ENCODE assay signal across 28 mouse cellular contexts in the genomic region with DNA sequence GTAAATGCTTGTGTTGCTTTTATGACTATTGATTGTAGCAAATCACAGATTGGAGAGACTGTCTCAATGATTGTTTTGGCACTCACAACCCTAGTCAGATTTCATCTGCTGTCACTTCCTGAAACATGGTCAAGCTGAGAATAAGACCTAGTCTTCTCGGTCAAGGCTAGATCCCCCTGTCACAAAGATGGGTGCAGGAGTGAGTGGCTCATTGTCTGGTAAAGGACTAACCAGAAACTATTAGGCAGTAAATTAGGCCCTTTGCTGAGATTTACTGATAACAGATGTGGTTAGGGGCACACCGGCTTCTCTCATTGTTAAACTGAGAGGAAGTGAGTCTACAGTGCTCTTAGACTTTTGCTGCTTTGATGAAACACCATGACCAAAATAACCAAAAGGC.
"Had no signal": no experiment of that assay in that cellular context is flagged by ENCODE, and none has a peak within 500 bp of the region (broad histone marks: within the 10 kb centered on the region; RNA-seq: fewer than 3 reads in every experiment).

No protein-coding gene starts in this region.

- DNase-seq: left cerebral cortex, postnatal 4 days; liver; liver, embryonic 13.5 days; liver, postnatal 0 days; lung, adult 18-20 months; lung, adult 2 months; lung, embryonic 14.5 days; lung, postnatal 10 days; lung, postnatal 14 days; lung, postnatal 36 days; lung, postnatal 4 days; midbrain, embryonic 14.5 days had no signal

- H3K9me3 ChIP-seq: limb, embryonic 10.5 days; limb, embryonic 12.5 days; limb, embryonic 13.5 days; limb, embryonic 15.5 days; liver, embryonic 12.5 days; liver, embryonic 13.5 days; liver, embryonic 15.5 days; lung, embryonic 15.5 days; megakaryocyte, embryonic 14.5 days; midbrain, embryonic 10.5 days; midbrain, embryonic 12.5 days; midbrain, embryonic 13.5 days; midbrain, embryonic 15.5 days; neural tube, embryonic 12.5 days had no signal

- H3K4me1 ChIP-seq: limb, embryonic 12.5 days; limb, embryonic 13.5 days; limb, embryonic 15.5 days; liver, embryonic 12.5 days; liver, embryonic 13.5 days; liver, embryonic 15.5 days; lung, embryonic 15.5 days; megakaryocyte, embryonic 14.5 days; neural tube, embryonic 12.5 days had no signal

- H3K36me3 ChIP-seq: limb, embryonic 10.5 days; limb, embryonic 12.5 days; limb, embryonic 13.5 days; limb, embryonic 15.5 days; liver, embryonic 12.5 days; liver, embryonic 13.5 days; liver, embryonic 15.5 days; lung, embryonic 15.5 days; midbrain, embryonic 10.5 days; midbrain, embryonic 12.5 days; midbrain, embryonic 13.5 days; midbrain, embryonic 15.5 days; neural tube, embryonic 12.5 days had no signal

- H3K4me3 ChIP-seq: limb, embryonic 10.5 days; limb, embryonic 12.5 days; limb, embryonic 13.5 days; limb, embryonic 15.5 days; liver, embryonic 12.5 days; liver, embryonic 13.5 days; liver, embryonic 15.5 days; lung, embryonic 15.5 days; megakaryocyte, embryonic 14.5 days; midbrain, embryonic 10.5 days; midbrain, embryonic 12.5 days; midbrain, embryonic 13.5 days; midbrain, embryonic 15.5 days; myocyte; neural tube, embryonic 12.5 days had no signal

- H3K27me3 ChIP-seq: limb, embryonic 12.5 days; limb, embryonic 13.5 days; limb, embryonic 15.5 days; liver, embryonic 12.5 days; liver, embryonic 13.5 days; liver, embryonic 15.5 days; lung, embryonic 15.5 days; megakaryocyte, embryonic 14.5 days; midbrain, embryonic 12.5 days; midbrain, embryonic 13.5 days; midbrain, embryonic 15.5 days; neural tube, embryonic 12.5 days had no signal

- H3K27ac ChIP-seq: limb, embryonic 10.5 days; limb, embryonic 12.5 days; limb, embryonic 13.5 days; limb, embryonic 15.5 days; liver, embryonic 12.5 days; liver, embryonic 13.5 days; liver, embryonic 14.5 days; liver, embryonic 15.5 days; lung, embryonic 15.5 days; macrophage; midbrain, embryonic 10.5 days; midbrain, embryonic 12.5 days; midbrain, embryonic 13.5 days; midbrain, embryonic 15.5 days; neural tube, embryonic 12.5 days had no signal
